Mouse (Mus musculus): Measurements from ENCODE around the gene Rps21. TPM values are rescaled to one million over a fixed set of nuclear protein-coding genes. Genes with fewer than 3 reads are reported as not detected.

The Rps21 gene
- polyA plus RNA-seq, 1 experiment, result 2,052 TPM

GRCm38 (mm10) chr2:180292906-180293305 is 35.7 kb downstream of the Rps21 start:
- 68% methylated on average over 8 of the region's 8 CpGs for whole genome bisulfite sequencing
- no peak overlapping the region for H3K4me3 ChIP-seq (replicated peaks; ENCODE audit: extremely low read depth, low read depth, low read length)
- no peak for DNase-seq
- no peaks in the 10 kb centered on the region; the same call in 1 of the 2 replicates for H3K4me1 ChIP-seq (ENCODE audit: control insufficient read depth, insufficient read depth, low read length)
- no peak for TF ChIP-seq CTCF (IDR thresholded peaks at IDR 0.05; ENCODE audit: insufficient read depth, low read length)
- no peak for TF ChIP-seq POLR2A (IDR thresholded peaks at IDR 0.05; ENCODE audit: borderline replicate concordance, extremely low read depth, low read depth, low read length)

- no peaks in the 10 kb centered on the region for H3K4me1 ChIP-seq (ENCODE audit: control insufficient read depth, insufficient read depth, low read length)
- H3K4me3 ChIP-seq (replicated peaks; ENCODE audit: extremely low read depth, low read depth, low read length), result no peak overlapping the region
- no peak for DNase-seq
- TF ChIP-seq POLR2A (IDR thresholded peaks at IDR 0.05; ENCODE audit: borderline replicate concordance, extremely low read depth, low read depth, low read length), result no peak
- TF ChIP-seq CTCF (IDR thresholded peaks at IDR 0.05; ENCODE audit: insufficient read depth, low read length), result no peak
- 23% methylated on average over 2 of the region's 2 CpGs for WGBS
Observed at GRCm38 (mm10) chr2:180300252-180300651, 43.1 kb downstream of the Rps21 start.

GRCm38 (mm10) chr2:180300771-180301170 is 43.6 kb downstream of the Rps21 start:
- no peak overlapping the region for H3K4me3 ChIP-seq (replicated peaks; ENCODE audit: extremely low read depth, low read depth, low read length)
- 41% methylated on average over 5 of the region's 5 CpGs for WGBS
- H3K4me1 ChIP-seq (ENCODE audit: control insufficient read depth, insufficient read depth, low read length), result no peaks in the 10 kb centered on the region
- no peak for DNase-seq
- TF ChIP-seq POLR2A (IDR thresholded peaks at IDR 0.05; ENCODE audit: borderline replicate concordance, extremely low read depth, low read depth, low read length), result no peak
- no peak for TF ChIP-seq CTCF (IDR thresholded peaks at IDR 0.05; ENCODE audit: insufficient read depth, low read length)

- TF ChIP-seq CTCF (IDR thresholded peaks at IDR 0.05; ENCODE audit: insufficient read depth, low read length) (no peak), POLR2A (IDR thresholded peaks at IDR 0.05; ENCODE audit: borderline replicate concordance, extremely low read depth, low read depth, low read length) (no peak)
- no peak for DNase-seq
- peaks cover 3% of the 10 kb centered on the region; the same call in 1 of the 2 replicates for H3K4me1 ChIP-seq (ENCODE audit: control insufficient read depth, insufficient read depth, low read length)
- 79% methylated on average over 4 of the region's 4 CpGs for WGBS
- H3K4me3 ChIP-seq (replicated peaks; ENCODE audit: extremely low read depth, low read depth, low read length), result no peak overlapping the region
Observed at GRCm38 (mm10) chr2:180302201-180302600, 45.0 kb downstream of the Rps21 start.

GRCm38 (mm10) chr2:180303468-180303867 is 46.3 kb downstream of the Rps21 start:
- no peak for TF ChIP-seq CTCF (IDR thresholded peaks at IDR 0.05; ENCODE audit: insufficient read depth, low read length)
- no peak for TF ChIP-seq POLR2A (IDR thresholded peaks at IDR 0.05; ENCODE audit: borderline replicate concordance, extremely low read depth, low read depth, low read length)
- WGBS, result 51% methylated on average over 12 of the region's 12 CpGs
- peaks cover 3% of the 10 kb centered on the region; the same call in 1 of the 2 replicates for H3K4me1 ChIP-seq (ENCODE audit: control insufficient read depth, insufficient read depth, low read length)
- DNase-seq, result no peak
- no peak overlapping the region for H3K4me3 ChIP-seq (replicated peaks; ENCODE audit: extremely low read depth, low read depth, low read length)

- Histone ChIP-seq H3K4me3 (replicated peaks; ENCODE audit: extremely low read depth, low read depth, low read length) (no peak overlapping the region), H3K4me1 (ENCODE audit: control insufficient read depth, insufficient read depth, low read length) (peaks cover 3% of the 10 kb centered on the region; the same call in 1 of the 2 replicates)
- TF ChIP-seq CTCF (IDR thresholded peaks at IDR 0.05; ENCODE audit: insufficient read depth, low read length) (no peak), POLR2A (IDR thresholded peaks at IDR 0.05; ENCODE audit: borderline replicate concordance, extremely low read depth, low read depth, low read length) (no peak)
- DNase-seq, result no peak
- WGBS, result 34% methylated on average over 4 of the region's 4 CpGs
Observed at GRCm38 (mm10) chr2:180304554-180304953, 47.4 kb downstream of the Rps21 start.

- Histone ChIP-seq H3K4me3 (replicated peaks; ENCODE audit: extremely low read depth, low read depth, low read length) (no peak overlapping the region), H3K4me1 (ENCODE audit: control insufficient read depth, insufficient read depth, low read length) (peaks cover 3% of the 10 kb centered on the region; the same call in 1 of the 2 replicates)
- 75% methylated on average over 3 of the region's 3 CpGs for WGBS
- no peak for DNase-seq
- TF ChIP-seq CTCF (IDR thresholded peaks at IDR 0.05; ENCODE audit: insufficient read depth, low read length), result no peak
- no peak for TF ChIP-seq POLR2A (IDR thresholded peaks at IDR 0.05; ENCODE audit: borderline replicate concordance, extremely low read depth, low read depth, low read length)
Observed at GRCm38 (mm10) chr2:180305490-180305889, 48.3 kb downstream of the Rps21 start.

GRCm38 (mm10) chr2:180306009-180306408 is 48.8 kb downstream of the Rps21 start:
- no peak for TF ChIP-seq POLR2A (IDR thresholded peaks at IDR 0.05; ENCODE audit: borderline replicate concordance, extremely low read depth, low read depth, low read length)
- TF ChIP-seq CTCF (IDR thresholded peaks at IDR 0.05; ENCODE audit: insufficient read depth, low read length), result no peak
- Histone ChIP-seq H3K4me3 (replicated peaks; ENCODE audit: extremely low read depth, low read depth, low read length) (no peak overlapping the region), H3K4me1 (ENCODE audit: control insufficient read depth, insufficient read depth, low read length) (peaks cover 3% of the 10 kb centered on the region; the same call in 1 of the 2 replicates)
- DNase-seq, result no peak
- 62% methylated on average over 2 of the region's 2 CpGs for WGBS

- Histone ChIP-seq H3K4me1 (ENCODE audit: control insufficient read depth, insufficient read depth, low read length) (peaks cover 3% of the 10 kb centered on the region; the same call in 1 of the 2 replicates), H3K4me3 (replicated peaks; ENCODE audit: extremely low read depth, low read depth, low read length) (no peak overlapping the region)
- no peak for DNase-seq
- 45% methylated on average over 8 of the region's 8 CpGs for WGBS
- TF ChIP-seq CTCF (IDR thresholded peaks at IDR 0.05; ENCODE audit: insufficient read depth, low read length), result no peak
Observed at GRCm38 (mm10) chr2:180306423-180307168, 49.4 kb downstream of the Rps21 start.

- DNase-seq, result no peak
- Histone ChIP-seq H3K4me3 (replicated peaks; ENCODE audit: extremely low read depth, low read depth, low read length) (no peak overlapping the region), H3K4me1 (ENCODE audit: control insufficient read depth, insufficient read depth, low read length) (peaks cover 3% of the 10 kb centered on the region; the same call in 1 of the 2 replicates)
- no peak for TF ChIP-seq CTCF (IDR thresholded peaks at IDR 0.05; ENCODE audit: insufficient read depth, low read length)
- TF ChIP-seq POLR2A (IDR thresholded peaks at IDR 0.05; ENCODE audit: borderline replicate concordance, extremely low read depth, low read depth, low read length), result no peak
- 34% methylated on average over 2 of the region's 2 CpGs for WGBS
Observed at GRCm38 (mm10) chr2:180307680-180308079, 50.5 kb downstream of the Rps21 start.

Other genes starting within 250 kb of the Rps21 start
- gene Lsm14b, start 232.4 kb upstream of the Rps21 start, polyA plus RNA-seq (2012; rRNA removed), result 19.8 and 24.0 TPM in 2 replicates
- gene Psma7, start 214.9 kb upstream of the Rps21 start, polyA plus RNA-seq (2012; rRNA removed), result 98.3 and 115 TPM in 2 replicates
- gene Ss18l1, start 214.9 kb upstream of the Rps21 start, polyA plus RNA-seq (2012; rRNA removed), result 7.1 and 7.4 TPM in 2 replicates
- 15.2 and 17.1 TPM in 2 replicates for gene Mtg2, start 186.8 kb upstream of the Rps21 start, polyA plus RNA-seq (2012; rRNA removed)
- 0.10 and 0.15 TPM in 2 replicates for gene Hrh3, start 152.9 kb upstream of the Rps21 start, polyA plus RNA-seq (2012; rRNA removed)
- 27.9 and 34.5 TPM in 2 replicates for gene Osbpl2, start 138.1 kb upstream of the Rps21 start, polyA plus RNA-seq (2012; rRNA removed)
- gene Adrm1, start 85.9 kb upstream of the Rps21 start, polyA plus RNA-seq (2012; rRNA removed), result 108 and 114 TPM in 2 replicates
- gene Lama5, start 31.5 kb upstream of the Rps21 start, polyA plus RNA-seq (2012; rRNA removed), result 145 and 148 TPM in 2 replicates
- 22.7 and 28.2 TPM in 2 replicates for gene Cables2, start 16.1 kb downstream of the Rps21 start, polyA plus RNA-seq (2012; rRNA removed)
- 1.4 and 2.3 TPM in 2 replicates for gene Rbbp8nl, start 32.5 kb downstream of the Rps21 start, polyA plus RNA-seq (2012; rRNA removed)
- 5.4 and 9.9 TPM in 2 replicates for gene Gata5, start 77.3 kb downstream of the Rps21 start, polyA plus RNA-seq (2012; rRNA removed)
- 4.9 and 6.2 TPM in 2 replicates for gene Slco4a1, start 198.9 kb downstream of the Rps21 start, polyA plus RNA-seq (2012; rRNA removed)
- gene Ntsr1, start 242.6 kb downstream of the Rps21 start, polyA plus RNA-seq (2012; rRNA removed), result not detected in 2 replicates

All from lung, adult 2 months (tissue).